Mouse (Mus musculus) lung, adult 2 months (tissue): Measurements from ENCODE around the gene Pde4d.

Source experiments
- CTCF ChIP-seq: fragments of 200-500 bp; IDR thresholded peaks from 2 replicates; pipeline ENCODE4 v1.5.1; 2011; ENCODE audit warnings: mild to moderate bottlenecking, low read length, control low read depth; ENCODE audit not compliant: insufficient read depth
- POLR2A ChIP-seq: fragments of 200-500 bp; IDR thresholded peaks from 2 replicates; pipeline ENCODE4 v1.6.1; 2011; ENCODE audit warnings: low read depth, mild to moderate bottlenecking, control low read depth, low read length, borderline replicate concordance; ENCODE audit errors: extremely low read depth

DNA sequence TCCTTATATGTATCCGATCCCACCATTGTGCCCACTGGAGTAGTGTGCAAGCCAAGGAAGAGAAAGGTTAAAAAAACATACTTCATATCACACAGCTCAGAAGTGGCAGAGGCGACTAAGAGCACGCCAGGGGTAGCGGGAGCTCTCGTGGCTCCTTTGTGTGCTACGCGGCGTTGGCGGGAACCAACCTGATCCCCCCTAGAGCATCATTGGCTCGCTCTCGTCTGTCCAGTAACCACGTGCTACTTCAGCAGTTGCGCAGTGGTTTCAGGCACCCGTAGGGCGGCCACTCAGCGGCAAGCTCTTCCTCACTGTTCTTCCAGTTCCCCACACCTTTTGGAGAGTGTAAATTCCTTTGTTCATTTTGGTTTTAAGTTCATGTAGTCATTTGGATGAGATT, 758.9 kb downstream of the Pde4d start:
- TF ChIP-seq CTCF, result no peak
- no peak for TF ChIP-seq POLR2A
